Mouse (Mus musculus): ENCODE data around the gene Copb2. TPM values are rescaled to one million over a fixed set of nuclear protein-coding genes. Genes with fewer than 3 reads are reported as not detected.
A peak's percentile ranks its signal among the peaks of the same experiment; 100 is the strongest.

The Copb2 gene
- polyA plus RNA-seq (2012), result 1.3 and 1.8 TPM in 2 replicates

- H3K4me3 ChIP-seq (replicated peaks), result peak within 1 kb of the TSS; percentile 83
- TF ChIP-seq TAL1 (IDR thresholded peaks at IDR 0.05; ENCODE audit: low read length) (no peak), GATA1 (IDR thresholded peaks at IDR 0.05; ENCODE audit: low read length) (no peak)
- H3K36me3 ChIP-seq (ENCODE audit: control insufficient read depth), result peaks cover 17% of the 10 kb centered on the region
- H3K9me3 ChIP-seq (ENCODE audit: control insufficient read depth, low read length), result no peaks in the 10 kb centered on the region
- peaks cover 24% of the 10 kb centered on the region for H3K27me3 ChIP-seq (ENCODE audit: control insufficient read depth)
- H3K4me1 ChIP-seq (ENCODE audit: control insufficient read depth), result peaks cover 28% of the 10 kb centered on the region
These were observed at the start of gene Copb2 for GRCm38 (mm10) chr9:98563137-98564126. TSS of gene Copb2 (plus strand) at chr9:98563721.

- H3K4me3 ChIP-seq (replicated peaks), result no peak overlapping the region
- H3K27me3 ChIP-seq (ENCODE audit: control insufficient read depth), result no peaks in the 10 kb centered on the region
- no peaks in the 10 kb centered on the region for H3K9me3 ChIP-seq (ENCODE audit: control insufficient read depth, low read length)
- no peaks in the 10 kb centered on the region for H3K36me3 ChIP-seq (ENCODE audit: control insufficient read depth)
- H3K4me1 ChIP-seq (ENCODE audit: control insufficient read depth), result no peaks in the 10 kb centered on the region
- TF ChIP-seq TAL1 (IDR thresholded peaks at IDR 0.05; ENCODE audit: low read length) (no peak), GATA1 (IDR thresholded peaks at IDR 0.05; ENCODE audit: low read length) (no peak)
These were observed 39.6 kb upstream of the Copb2 start for GRCm38 (mm10) chr9:98523872-98524271.

- Histone ChIP-seq H3K9me3 (ENCODE audit: control insufficient read depth, low read length) (no peaks in the 10 kb centered on the region), H3K36me3 (ENCODE audit: control insufficient read depth) (no peaks in the 10 kb centered on the region), H3K4me3 (replicated peaks) (no peak overlapping the region), H3K4me1 (ENCODE audit: control insufficient read depth) (no peaks in the 10 kb centered on the region), H3K27me3 (ENCODE audit: control insufficient read depth) (no peaks in the 10 kb centered on the region)
- no peak for TF ChIP-seq TAL1 (IDR thresholded peaks at IDR 0.05; ENCODE audit: low read length)
- TF ChIP-seq GATA1 (IDR thresholded peaks at IDR 0.05; ENCODE audit: low read length), result no peak
These were observed 38.6 kb upstream of the Copb2 start for GRCm38 (mm10) chr9:98524786-98525542.

GRCm38 (mm10) chr9:98525543-98525924 lies 38.0 kb upstream of the Copb2 start:
- no peaks in the 10 kb centered on the region for H3K36me3 ChIP-seq (ENCODE audit: control insufficient read depth)
- no peaks in the 10 kb centered on the region for H3K4me1 ChIP-seq (ENCODE audit: control insufficient read depth)
- no peaks in the 10 kb centered on the region for H3K9me3 ChIP-seq (ENCODE audit: control insufficient read depth, low read length)
- no peaks in the 10 kb centered on the region for H3K27me3 ChIP-seq (ENCODE audit: control insufficient read depth)
- TF ChIP-seq TAL1 (IDR thresholded peaks at IDR 0.05; ENCODE audit: low read length) (no peak), GATA1 (IDR thresholded peaks at IDR 0.05; ENCODE audit: low read length) (no peak)
- H3K4me3 ChIP-seq (replicated peaks), result no peak overlapping the region

GRCm38 (mm10) chr9:98527226-98527625 lies 36.3 kb upstream of the Copb2 start:
- Histone ChIP-seq H3K27me3 (ENCODE audit: control insufficient read depth) (no peaks in the 10 kb centered on the region), H3K4me3 (replicated peaks) (no peak overlapping the region), H3K4me1 (ENCODE audit: control insufficient read depth) (no peaks in the 10 kb centered on the region), H3K36me3 (ENCODE audit: control insufficient read depth) (no peaks in the 10 kb centered on the region), H3K9me3 (ENCODE audit: control insufficient read depth, low read length) (no peaks in the 10 kb centered on the region)
- TF ChIP-seq TAL1 (IDR thresholded peaks at IDR 0.05; ENCODE audit: low read length) (no peak), GATA1 (IDR thresholded peaks at IDR 0.05; ENCODE audit: low read length) (no peak)

- TF ChIP-seq GATA1 (IDR thresholded peaks at IDR 0.05; ENCODE audit: low read length), result no peak
- Histone ChIP-seq H3K4me1 (ENCODE audit: control insufficient read depth) (no peaks in the 10 kb centered on the region), H3K4me3 (replicated peaks) (no peak overlapping the region), H3K36me3 (ENCODE audit: control insufficient read depth) (no peaks in the 10 kb centered on the region), H3K27me3 (ENCODE audit: control insufficient read depth) (no peaks in the 10 kb centered on the region), H3K9me3 (ENCODE audit: control insufficient read depth, low read length) (no peaks in the 10 kb centered on the region)
These were observed 33.7 kb upstream of the Copb2 start for GRCm38 (mm10) chr9:98529776-98530175.

- H3K4me3 ChIP-seq (replicated peaks), result no peak overlapping the region
- no peaks in the 10 kb centered on the region for H3K9me3 ChIP-seq (ENCODE audit: control insufficient read depth, low read length)
- TF ChIP-seq GATA1 (IDR thresholded peaks at IDR 0.05; ENCODE audit: low read length) (no peak), TAL1 (IDR thresholded peaks at IDR 0.05; ENCODE audit: low read length) (no peak)
- H3K4me1 ChIP-seq (ENCODE audit: control insufficient read depth), result no peaks in the 10 kb centered on the region
- H3K36me3 ChIP-seq (ENCODE audit: control insufficient read depth), result no peaks in the 10 kb centered on the region
- H3K27me3 ChIP-seq (ENCODE audit: control insufficient read depth), result no peaks in the 10 kb centered on the region
These were observed 32.5 kb upstream of the Copb2 start for GRCm38 (mm10) chr9:98530999-98531398.

- no peaks in the 10 kb centered on the region for H3K36me3 ChIP-seq (ENCODE audit: control insufficient read depth)
- TF ChIP-seq GATA1 (IDR thresholded peaks at IDR 0.05; ENCODE audit: low read length) (no peak), TAL1 (IDR thresholded peaks at IDR 0.05; ENCODE audit: low read length) (no peak)
These were observed 28.7 kb upstream of the Copb2 start for GRCm38 (mm10) chr9:98534675-98535280.

GRCm38 (mm10) chr9:98535763-98536162 lies 27.8 kb upstream of the Copb2 start:
- Histone ChIP-seq H3K36me3 (ENCODE audit: control insufficient read depth) (no peaks in the 10 kb centered on the region), H3K4me1 (ENCODE audit: control insufficient read depth) (no peaks in the 10 kb centered on the region), H3K9me3 (ENCODE audit: control insufficient read depth, low read length) (no peaks in the 10 kb centered on the region), H3K27me3 (ENCODE audit: control insufficient read depth) (peaks cover 3% of the 10 kb centered on the region), H3K4me3 (replicated peaks) (no peak overlapping the region)
- TF ChIP-seq GATA1 (IDR thresholded peaks at IDR 0.05; ENCODE audit: low read length), result no peak
- TF ChIP-seq TAL1 (IDR thresholded peaks at IDR 0.05; ENCODE audit: low read length), result no peak

More at GRCm38 (mm10) chr9:98534675-98535280, 28.7 kb upstream of the Copb2 start:
- no peak overlapping the region for H3K4me3 ChIP-seq (replicated peaks)
- H3K9me3 ChIP-seq (ENCODE audit: control insufficient read depth, low read length), result no peaks in the 10 kb centered on the region
- no peaks in the 10 kb centered on the region for H3K4me1 ChIP-seq (ENCODE audit: control insufficient read depth)
- H3K27me3 ChIP-seq (ENCODE audit: control insufficient read depth), result peaks cover 3% of the 10 kb centered on the region
